Mouse (Mus musculus) liver, embryonic 14.5 days (tissue): ENCODE data around the gene Pmpca.

Experiments used
- CTCF ChIP-seq: IDR thresholded peaks from 2 replicates; pipeline ENCODE4 v1.5.1; 2016; ENCODE audit warnings: antibody characterized with exemption, low read depth, control low read depth
- EP300 ChIP-seq: IDR thresholded peaks from 2 replicates; pipeline ENCODE4 v1.6.1; 2016; ENCODE audit warnings: antibody characterized with exemption, low read depth

- no peak for TF ChIP-seq CTCF
- TF ChIP-seq EP300, result no peak
Observed at GRCm38 (mm10) chr2:26439671-26440070, 50.5 kb downstream of the Pmpca start.
